Mouse (Mus musculus) spleen, adult 2 months (tissue): ENCODE data around the gene Fam124b.

Experiments
- CTCF ChIP-seq: fragments of 200-500 bp; IDR thresholded peaks from 2 replicates; pipeline ENCODE4 v1.5.1; 2011; ENCODE audit warnings: mild to moderate bottlenecking, inconsistent platforms; ENCODE audit not compliant: insufficient read depth, insufficient read length, insufficient replicate concordance; ENCODE audit errors: extremely low read depth
- POLR2A ChIP-seq: fragments of 200-500 bp; IDR thresholded peaks from 2 replicates; pipeline ENCODE4 v1.6.1; 2011; ENCODE audit warnings: low read depth, low read length, inconsistent platforms

GRCm38 (mm10) chr1:80240017-80240660 is 21.9 kb upstream of the Fam124b start:
- TF ChIP-seq POLR2A (no peak), CTCF (no peak)
